Mouse (Mus musculus): Measurements from ENCODE around the gene Rps18. TPM values are rescaled to one million over a fixed set of nuclear protein-coding genes. Genes with fewer than 3 reads are reported as not detected.
"Not testable (repeated sequence)": the region's sequence is repeated elsewhere in the genome, so short reads cannot be mapped to it uniquely, and the experiment has no call there.

The Rps18 gene
- total RNA-seq, 2 experiments from 2014 or later = 311 to 327 TPM

DNA sequence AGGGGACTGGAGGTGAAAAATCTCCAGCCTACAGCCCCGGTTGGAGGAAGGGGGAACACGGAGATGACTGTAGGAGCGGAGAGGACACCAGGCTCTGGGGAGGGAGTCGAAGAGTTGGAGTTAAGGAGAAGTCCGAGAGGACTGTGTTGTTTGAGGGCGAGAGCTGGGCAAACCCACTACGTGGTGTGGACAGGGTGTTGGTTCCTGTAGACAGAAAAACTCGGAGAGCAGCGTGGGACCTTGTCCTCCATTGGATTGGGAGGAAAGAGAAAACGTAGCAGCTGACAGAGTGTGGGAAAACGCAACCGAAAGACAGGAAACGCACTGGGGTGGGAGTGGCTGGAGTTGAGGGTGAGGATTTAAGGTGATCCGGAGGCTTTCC lies 45.9 kb downstream of the Rps18 start:
- intact Hi-C loops (cut with DNase I) = loop anchor here (1.0 kb wide), 1 partner anchor 20 kb away; the partner anchor contains the start of gene Kifc1
- no peak for DNase-seq (ENCODE audit: extremely low spot score in 1 of 2, low spot score in 2 of 2)
- Histone ChIP-seq H3K4me3 (peak overlapping the region; percentile 76), H3K27ac (peak overlapping the region; percentile 90)
- no peak for TF ChIP-seq CTCF (IDR thresholded peaks at IDR 0.05)

DNA sequence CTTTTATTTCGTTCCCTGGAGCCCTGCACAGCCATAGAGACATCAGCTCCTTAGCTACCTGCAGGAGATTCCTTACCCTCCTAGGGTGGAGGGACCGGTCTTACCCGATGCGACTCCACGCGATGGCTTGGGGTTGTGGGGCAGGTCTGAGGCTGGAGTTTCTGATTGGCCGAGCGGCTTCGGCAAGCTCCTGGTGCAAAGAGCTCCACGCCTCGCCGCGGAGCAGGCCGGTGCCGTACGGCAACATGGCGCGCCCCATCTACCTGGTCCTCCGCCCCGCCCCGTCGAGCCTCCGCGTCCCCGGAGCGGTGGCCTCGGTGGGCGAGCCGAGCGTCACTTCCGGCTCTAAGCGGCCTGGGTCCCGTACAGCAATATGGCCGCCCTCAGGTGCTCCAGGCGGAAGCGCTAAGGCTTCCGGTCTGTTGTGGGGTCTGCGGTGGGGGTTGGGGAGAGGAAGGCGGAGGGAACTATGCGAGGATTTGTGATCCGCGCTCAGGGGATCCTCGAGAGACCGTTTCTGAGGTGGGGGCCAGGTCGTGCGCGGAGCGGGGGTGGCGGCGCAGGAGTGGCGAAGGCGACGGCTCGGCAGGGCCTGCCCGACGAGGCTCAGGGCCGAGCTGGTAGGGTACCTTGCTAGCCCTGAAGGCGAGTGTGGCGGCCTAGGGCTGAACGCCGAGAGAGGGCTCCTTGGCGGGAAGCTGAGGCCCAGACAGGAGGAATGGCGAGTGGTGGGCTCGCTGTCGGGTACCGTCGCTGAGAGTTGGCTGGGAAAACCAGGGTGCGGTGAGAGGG lies 46.5 kb downstream of the Rps18 start, which contains the start of gene Daxx:
TSS of gene Daxx (plus strand) at position 338 of the 792 bp plus-strand sequence.
- DNase-seq (ENCODE audit: extremely low spot score in 1 of 2, low spot score in 2 of 2) = peak; percentile 98 to 99
- intact Hi-C loops (cut with DNase I) = loop anchor here (1.0 kb wide), 1 partner anchor 19 kb away; the partner anchor contains the start of gene Kifc1
- Histone ChIP-seq H3K4me3 (peak within 1 kb of the TSS; percentile 76), H3K27ac (peak within 1 kb of the TSS; percentile 90)
- TF ChIP-seq CTCF (IDR thresholded peaks at IDR 0.05) = no peak

DNA sequence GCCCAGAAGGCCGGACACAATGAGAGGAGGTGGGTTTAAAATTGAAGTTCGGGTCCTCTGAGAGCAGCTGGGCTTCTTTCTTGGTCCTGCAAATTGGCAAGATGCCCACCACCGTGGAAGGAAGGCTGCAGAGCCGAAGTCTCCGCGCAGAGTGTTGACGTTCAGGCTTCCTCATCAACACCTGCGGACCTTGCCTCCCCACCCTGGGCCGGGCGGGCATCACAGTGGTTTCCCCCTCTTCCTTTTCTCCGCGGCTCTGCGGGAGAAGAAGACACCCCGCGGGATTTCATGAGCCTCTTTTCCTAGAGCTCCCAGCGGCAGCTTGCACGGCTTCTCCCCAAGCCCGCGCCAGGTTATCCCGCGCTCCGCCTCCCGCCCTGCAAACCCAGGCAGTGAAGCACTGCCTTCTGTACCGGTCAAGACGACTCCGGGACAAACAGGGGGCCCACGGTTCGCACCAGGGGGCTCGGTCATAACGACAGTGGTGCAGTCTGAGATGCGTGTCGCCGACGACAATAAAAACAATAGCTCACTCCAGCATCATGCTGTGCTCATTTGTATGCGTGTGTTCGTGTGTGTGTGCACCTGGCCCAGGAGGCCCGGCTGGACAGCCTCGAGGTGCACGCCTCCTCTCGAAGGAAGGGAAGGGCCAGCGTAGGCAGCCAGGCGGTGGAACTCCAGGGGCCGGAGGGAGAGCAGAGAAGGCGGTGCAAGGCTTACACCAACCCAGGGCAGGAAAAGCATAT lies 47.3 kb downstream of the Rps18 start:
- intact Hi-C loops (cut with DNase I) = loop anchor here (1.0 kb wide), 1 partner anchor 18 kb away; the partner anchor contains the start of gene Kifc1
- Histone ChIP-seq H3K27ac (peak overlapping the region; percentile 90), H3K4me3 (peak overlapping the region; percentile 76)
- peak; percentile 53 to 59 for DNase-seq (ENCODE audit: extremely low spot score in 1 of 2, low spot score in 2 of 2)
- TF ChIP-seq CTCF (IDR thresholded peaks at IDR 0.05) = no peak

DNA sequence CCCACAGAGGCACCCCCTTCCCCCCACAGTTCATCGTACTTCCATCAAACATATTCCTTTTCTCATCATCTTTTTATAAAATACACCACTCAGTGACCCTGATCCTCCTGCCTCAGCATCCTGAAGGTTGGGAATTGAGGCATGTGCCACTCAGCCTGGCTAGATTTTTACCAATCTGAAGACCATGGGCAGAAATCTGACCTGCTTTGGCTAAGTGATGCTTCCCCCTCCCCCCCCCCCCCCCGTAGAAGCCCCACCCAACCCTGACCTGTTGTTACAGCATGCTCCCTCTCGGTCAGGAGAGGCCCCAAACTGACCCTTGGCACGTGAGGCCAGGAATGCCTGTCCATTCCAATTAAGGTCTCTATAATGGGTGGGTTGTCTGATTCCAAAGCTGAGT lies 51.0 kb downstream of the Rps18 start, which contains the start of gene Platr17:
TSS of gene Platr17 (plus strand) at position 301 of the 400 bp plus-strand sequence.
- H3K27ac ChIP-seq; intact Hi-C loops (cut with DNase I); DNase-seq (ENCODE audit: extremely low spot score in 1 of 2, low spot score in 2 of 2); H3K4me3 ChIP-seq: not testable (repeated sequence)

DNA sequence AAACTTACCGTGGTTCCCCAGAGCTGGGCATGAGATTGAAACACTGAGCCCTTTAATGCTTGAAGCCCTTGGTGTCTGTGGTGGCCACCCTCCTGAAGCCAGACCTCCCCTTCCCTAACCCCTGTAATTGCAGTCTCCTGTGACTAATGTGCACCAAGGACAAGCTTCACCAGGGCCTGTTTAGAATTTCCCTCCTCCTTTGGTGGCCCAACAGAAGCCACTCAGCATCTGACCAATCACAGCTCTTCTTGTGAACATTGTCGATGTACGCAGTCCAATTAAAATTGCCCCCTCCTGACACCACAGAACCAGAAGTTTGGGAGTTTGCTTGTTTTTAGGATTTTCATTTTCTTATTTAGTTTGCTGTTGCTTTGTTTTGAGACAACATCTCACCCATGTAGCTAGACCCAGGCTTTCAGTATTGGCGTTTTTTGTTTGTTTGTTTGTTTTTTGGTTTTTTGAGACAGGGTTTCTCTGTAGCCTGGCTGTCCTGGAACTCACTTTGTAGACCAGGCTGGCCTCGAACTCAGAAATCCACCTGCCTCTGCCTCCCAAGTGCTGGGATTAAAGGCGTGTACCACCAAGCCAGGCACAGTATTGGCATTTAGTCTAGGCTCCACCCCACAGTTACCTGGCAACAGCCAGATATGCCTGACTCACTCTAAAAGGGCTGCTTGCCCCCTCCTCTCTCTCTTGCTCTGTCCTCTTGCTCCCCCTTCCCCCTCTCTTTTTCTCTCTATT lies 51.7 kb downstream of the Rps18 start:
- intact Hi-C loops (cut with DNase I); DNase-seq (ENCODE audit: extremely low spot score in 1 of 2, low spot score in 2 of 2); H3K4me3 ChIP-seq; H3K27ac ChIP-seq: not testable (repeated sequence)

DNA sequence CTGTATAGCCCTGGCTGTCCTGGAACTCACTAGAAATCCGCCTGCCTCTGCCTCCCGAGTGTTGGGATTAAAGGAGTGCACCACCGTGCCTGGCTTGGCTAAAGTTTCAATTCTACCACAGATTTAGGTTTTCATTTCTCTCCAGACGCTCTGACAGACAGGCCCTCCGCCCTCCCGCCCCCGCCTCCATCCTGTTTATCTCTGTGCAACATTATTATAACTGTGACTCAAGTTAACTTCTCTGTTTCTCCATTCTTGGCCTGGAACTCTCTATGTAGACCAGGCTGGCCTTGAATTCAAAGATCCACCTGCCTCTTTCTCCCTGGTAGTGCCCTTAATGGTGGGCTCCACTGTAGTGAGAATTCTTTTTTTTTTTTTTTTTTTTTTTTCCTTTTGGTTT lies 53.3 kb downstream of the Rps18 start:
- intact Hi-C loops (cut with DNase I) = no loop called here
- H3K27ac ChIP-seq = no peak overlapping the region
- TF ChIP-seq CTCF (IDR thresholded peaks at IDR 0.05) = no peak
- no peak for DNase-seq (ENCODE audit: extremely low spot score in 1 of 2, low spot score in 2 of 2)
- H3K4me3 ChIP-seq = no peak overlapping the region

DNA sequence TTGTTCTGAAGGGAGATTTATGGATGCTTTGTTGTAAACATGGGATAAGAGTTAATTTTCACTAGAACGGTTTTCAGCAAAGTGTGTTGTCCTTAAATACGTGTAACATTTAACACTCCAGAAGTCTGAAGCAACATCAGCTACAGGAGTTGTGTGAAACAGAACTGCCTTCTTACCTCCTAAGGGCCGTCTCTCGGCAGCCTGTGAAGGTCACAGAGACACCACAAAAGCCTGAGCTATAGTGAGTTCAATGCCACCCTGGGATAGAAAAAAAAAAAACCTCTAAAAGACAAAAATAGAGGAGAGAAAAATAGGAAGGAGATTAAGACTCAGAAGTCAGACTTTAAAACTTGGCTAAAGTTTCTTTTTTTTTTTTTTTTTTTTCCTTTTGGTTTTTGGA lies 53.7 kb downstream of the Rps18 start:
- Histone ChIP-seq H3K4me3 (no peak overlapping the region), H3K27ac (no peak overlapping the region)
- TF ChIP-seq CTCF (IDR thresholded peaks at IDR 0.05) = no peak
- DNase-seq (ENCODE audit: extremely low spot score in 1 of 2, low spot score in 2 of 2) = no peak
- intact Hi-C loops (cut with DNase I) = no loop called here

Other genes with a start within 250 kb of the Rps18 start
- 10 to 100 TPM; 93.2 to 94.9 TPM for gene March2, start 237.3 kb downstream of the Rps18 start, total RNA-seq (2021)
- gene Rab11b, start 195.5 kb downstream of the Rps18 start, total RNA-seq (2021) = 100 to 1,000 TPM; 345 to 358 TPM
- gene Angptl4, start 174.2 kb downstream of the Rps18 start, total RNA-seq (2021) = 1 to 10 TPM; 3.4 to 4.3 TPM
- gene Kank3, start 145.5 kb downstream of the Rps18 start, total RNA-seq (2021) = 10 to 100 TPM; 32.3 to 38.7 TPM
- gene Rps28, start 131.4 kb downstream of the Rps18 start, total RNA-seq (2021) = 100 to 1,000 TPM; 600 to 661 TPM
- 100 to 1,000 TPM; 190 to 211 TPM for gene Ndufa7, start 131.4 kb downstream of the Rps18 start, total RNA-seq (2021)
- gene Cd320, start 112.9 kb downstream of the Rps18 start, total RNA-seq (2021) = 10 to 100 TPM; 19.8 to 26.8 TPM
- not detected for gene Gm7029, start 82.2 kb downstream of the Rps18 start, total RNA-seq (2021)
- gene Kifc1, start 65.3 kb downstream of the Rps18 start, total RNA-seq (2021) = 1 to 10 TPM; 2.2 to 3.1 TPM
- not detected for gene Platr17, start 50.9 kb downstream of the Rps18 start, total RNA-seq (2021)
- gene Daxx, start 46.6 kb downstream of the Rps18 start, total RNA-seq (2021) = 10 to 100 TPM; 25.5 to 27.7 TPM
- 10 to 100 TPM; 41.3 to 44.2 TPM for gene Tapbp, start 40.1 kb downstream of the Rps18 start, total RNA-seq (2021)
- gene Zbtb22, start 40.1 kb downstream of the Rps18 start, total RNA-seq (2021) = 10 to 100 TPM; 35.8 to 36.0 TPM
- 10 to 100 TPM; 63.4 to 74.3 TPM for gene Rgl2, start 26.5 kb downstream of the Rps18 start, total RNA-seq (2021)
- gene Pfdn6, start 15.7 kb downstream of the Rps18 start, total RNA-seq (2021) = 10 to 100 TPM; 93.0 to 97.6 TPM
- gene Wdr46, start 15.3 kb downstream of the Rps18 start, total RNA-seq (2021) = 10 to 100 TPM; 14.7 to 18.4 TPM
- gene B3galt4, start 4.5 kb downstream of the Rps18 start, total RNA-seq (2021) = 1 to 10 TPM; 6.3 to 6.5 TPM
- 10 to 100 TPM; 74.6 to 82.7 TPM for gene Vps52, start 189 bp downstream of the Rps18 start, total RNA-seq (2021)
- gene H2-K1, start 44.3 kb upstream of the Rps18 start, total RNA-seq (2021) = 10 to 100 TPM; 19.7 to 23.5 TPM
- 10 to 100 TPM; 34.8 to 44.9 TPM for gene Ring1, start 68.7 kb upstream of the Rps18 start, total RNA-seq (2021)
- 10 to 100 TPM; 34.4 to 41.2 TPM for gene H2-Ke6, start 72.1 kb upstream of the Rps18 start, total RNA-seq (2021)
- gene Slc39a7, start 75.7 kb upstream of the Rps18 start, total RNA-seq (2021) = 100 to 1,000 TPM in 1 of 2 experiments, 10 to 100 TPM in 1; 98.6 to 104 TPM
- gene Rxrb, start 75.8 kb upstream of the Rps18 start, total RNA-seq (2021) = 10 to 100 TPM; 84.7 to 86.2 TPM
- gene Col11a2, start 83.4 kb upstream of the Rps18 start, total RNA-seq (2021) = 10 to 100 TPM; 11.3 to 15.2 TPM
- under 1 TPM in 1 of 2 experiments, not detected in 1; 0.47 TPM for gene H2-Oa, start 136.3 kb upstream of the Rps18 start, total RNA-seq (2021)
- gene H2-DMa, start 163.5 kb upstream of the Rps18 start, total RNA-seq (2021) = 10 to 100 TPM; 23.3 to 28.2 TPM
- 100 to 1,000 TPM; 177 to 179 TPM for gene Brd2, start 166.6 kb upstream of the Rps18 start, total RNA-seq (2021)
- under 1 TPM; 0.56 to 0.59 TPM for gene H2-DMb2, start 187.3 kb upstream of the Rps18 start, total RNA-seq (2021)
- gene H2-DMb1, start 197.1 kb upstream of the Rps18 start, total RNA-seq (2021) = 1 to 10 TPM; 1.1 to 1.7 TPM
- gene Tap1, start 231.6 kb upstream of the Rps18 start, total RNA-seq (2021) = 1 to 10 TPM; 2.1 to 3.4 TPM
- gene Psmb9, start 231.8 kb upstream of the Rps18 start, total RNA-seq (2021) = 1 to 10 TPM; 1.1 to 2.0 TPM
- gene Psmb8, start 241.7 kb upstream of the Rps18 start, total RNA-seq (2021) = 1 to 10 TPM; 2.0 to 3.2 TPM
- gene Tap2, start 247.5 kb upstream of the Rps18 start, total RNA-seq (2021) = 1 to 10 TPM; 7.0 to 7.8 TPM